Mouse (Mus musculus): ENCODE data around the gene A830018L16Rik. TPM values are rescaled to one million over a fixed set of nuclear protein-coding genes. Genes with fewer than 3 reads are reported as not detected.

A830018L16Rik gene
- polyA plus RNA-seq, 1 experiment from 2014 or later = not detected

- Histone ChIP-seq H3K79me2 (ENCODE audit: inconsistent target) (no peaks in the 10 kb centered on the region), H3K36me3 (ENCODE audit: inconsistent target) (no peaks in the 10 kb centered on the region), H3K4me3 (ENCODE audit: inconsistent target) (no peak overlapping the region), H3K27ac (no peak overlapping the region)
Observed at GRCm38 (mm10) chr1:11751996-11752395, 338.1 kb downstream of the A830018L16Rik start.

GRCm38 (mm10) chr1:11788264-11788663 lies 374.4 kb downstream of the A830018L16Rik start:
- 100% methylated on average over 1 of the region's 1 CpGs for WGBS (ENCODE audit: missing documents)
- Histone ChIP-seq H3K36me3 (ENCODE audit: inconsistent target) (no peaks in the 10 kb centered on the region), H3K79me2 (ENCODE audit: inconsistent target) (no peaks in the 10 kb centered on the region), H3K27ac (no peak overlapping the region), H3K4me3 (ENCODE audit: inconsistent target) (no peak overlapping the region)

- Histone ChIP-seq H3K79me2 (ENCODE audit: inconsistent target) (no peaks in the 10 kb centered on the region), H3K27ac (no peak overlapping the region), H3K36me3 (ENCODE audit: inconsistent target) (no peaks in the 10 kb centered on the region), H3K4me3 (ENCODE audit: inconsistent target) (no peak overlapping the region)
- WGBS (ENCODE audit: missing documents) = 69% methylated on average over 2 of the region's 2 CpGs
Observed at GRCm38 (mm10) chr1:11792820-11793219, 378.9 kb downstream of the A830018L16Rik start.

- Histone ChIP-seq H3K79me2 (ENCODE audit: inconsistent target) (no peaks in the 10 kb centered on the region), H3K4me3 (ENCODE audit: inconsistent target) (no peak overlapping the region), H3K36me3 (ENCODE audit: inconsistent target) (no peaks in the 10 kb centered on the region), H3K27ac (no peak overlapping the region)
- WGBS (ENCODE audit: missing documents) = 71% methylated on average over 2 of the region's 2 CpGs
Observed at GRCm38 (mm10) chr1:11795666-11796065, 381.8 kb downstream of the A830018L16Rik start.

- Histone ChIP-seq H3K36me3 (ENCODE audit: inconsistent target) (no peaks in the 10 kb centered on the region), H3K79me2 (ENCODE audit: inconsistent target) (no peaks in the 10 kb centered on the region), H3K27ac (no peak overlapping the region), H3K4me3 (ENCODE audit: inconsistent target) (no peak overlapping the region)
- WGBS (ENCODE audit: missing documents) = 80% methylated on average over 4 of the region's 4 CpGs
Observed at GRCm38 (mm10) chr1:11872847-11873246, 458.9 kb downstream of the A830018L16Rik start.

GRCm38 (mm10) chr1:11873573-11873972 lies 459.7 kb downstream of the A830018L16Rik start:
- 88% methylated on average over 1 of the region's 1 CpGs for WGBS (ENCODE audit: missing documents)
- Histone ChIP-seq H3K27ac (no peak overlapping the region), H3K4me3 (ENCODE audit: inconsistent target) (no peak overlapping the region), H3K79me2 (ENCODE audit: inconsistent target) (no peaks in the 10 kb centered on the region), H3K36me3 (ENCODE audit: inconsistent target) (no peaks in the 10 kb centered on the region)

- no peak overlapping the region for H3K27ac ChIP-seq
- WGBS (ENCODE audit: missing documents) = 11% methylated on average over 2 of the region's 2 CpGs
- no peak overlapping the region for H3K4me3 ChIP-seq (ENCODE audit: inconsistent target)
- no peaks in the 10 kb centered on the region for H3K36me3 ChIP-seq (ENCODE audit: inconsistent target)
- no peaks in the 10 kb centered on the region for H3K79me2 ChIP-seq (ENCODE audit: inconsistent target)
Observed at GRCm38 (mm10) chr1:11881706-11882105, 467.8 kb downstream of the A830018L16Rik start.

- Histone ChIP-seq H3K36me3 (ENCODE audit: inconsistent target) (no peaks in the 10 kb centered on the region), H3K79me2 (ENCODE audit: inconsistent target) (no peaks in the 10 kb centered on the region), H3K27ac (no peak overlapping the region), H3K4me3 (ENCODE audit: inconsistent target) (no peak overlapping the region)
- WGBS (ENCODE audit: missing documents) = 96% methylated on average over 3 of the region's 3 CpGs
Observed at GRCm38 (mm10) chr1:11895715-11896114, 481.8 kb downstream of the A830018L16Rik start.

GRCm38 (mm10) chr1:11915873-11916272 lies 502.0 kb downstream of the A830018L16Rik start:
- no peaks in the 10 kb centered on the region for H3K36me3 ChIP-seq (ENCODE audit: inconsistent target)
- no peaks in the 10 kb centered on the region for H3K79me2 ChIP-seq (ENCODE audit: inconsistent target)
- no peak overlapping the region for H3K27ac ChIP-seq
- no peak overlapping the region for H3K4me3 ChIP-seq (ENCODE audit: inconsistent target)

GRCm38 (mm10) chr1:11936984-11937383 lies 523.1 kb downstream of the A830018L16Rik start:
- H3K4me3 ChIP-seq (ENCODE audit: inconsistent target) = no peak overlapping the region
- H3K79me2 ChIP-seq (ENCODE audit: inconsistent target) = no peaks in the 10 kb centered on the region
- no peak overlapping the region for H3K27ac ChIP-seq
- WGBS (ENCODE audit: missing documents) = 77% methylated on average over 9 of the region's 9 CpGs
- no peaks in the 10 kb centered on the region for H3K36me3 ChIP-seq (ENCODE audit: inconsistent target)

- Histone ChIP-seq H3K4me3 (ENCODE audit: inconsistent target) (no peak overlapping the region), H3K79me2 (ENCODE audit: inconsistent target) (no peaks in the 10 kb centered on the region)
- 77% methylated on average over 2 of the region's 2 CpGs for WGBS (ENCODE audit: missing documents)
Observed at GRCm38 (mm10) chr1:11959421-11960206, 545.7 kb downstream of the A830018L16Rik start.

GRCm38 (mm10) chr1:11982590-11983136 lies 568.8 kb downstream of the A830018L16Rik start:
- Histone ChIP-seq H3K4me3 (ENCODE audit: inconsistent target) (no peak overlapping the region), H3K36me3 (ENCODE audit: inconsistent target) (no peaks in the 10 kb centered on the region), H3K27ac (no peak overlapping the region), H3K79me2 (ENCODE audit: inconsistent target) (no peaks in the 10 kb centered on the region)
- WGBS (ENCODE audit: missing documents) = 89% methylated on average over 4 of the region's 4 CpGs

More at GRCm38 (mm10) chr1:11959421-11960206, 545.7 kb downstream of the A830018L16Rik start:
- H3K36me3 ChIP-seq (ENCODE audit: inconsistent target) = no peaks in the 10 kb centered on the region
- no peak overlapping the region for H3K27ac ChIP-seq

- WGBS (ENCODE audit: missing documents) = 80% methylated on average over 3 of the region's 3 CpGs
- no peaks in the 10 kb centered on the region for H3K36me3 ChIP-seq (ENCODE audit: inconsistent target)
- H3K79me2 ChIP-seq (ENCODE audit: inconsistent target) = no peaks in the 10 kb centered on the region
Observed at GRCm38 (mm10) chr1:11990011-11990410, 576.1 kb downstream of the A830018L16Rik start.

GRCm38 (mm10) chr1:11996297-11996878 lies 582.5 kb downstream of the A830018L16Rik start:
- Histone ChIP-seq H3K27ac (no peak overlapping the region), H3K36me3 (ENCODE audit: inconsistent target) (no peaks in the 10 kb centered on the region), H3K79me2 (ENCODE audit: inconsistent target) (no peaks in the 10 kb centered on the region), H3K4me3 (ENCODE audit: inconsistent target) (no peak overlapping the region)
- WGBS (ENCODE audit: missing documents) = 91% methylated on average over 2 of the region's 2 CpGs

More at GRCm38 (mm10) chr1:11990011-11990410, 576.1 kb downstream of the A830018L16Rik start:
- no peak overlapping the region for H3K27ac ChIP-seq
- H3K4me3 ChIP-seq (ENCODE audit: inconsistent target) = no peak overlapping the region

- Histone ChIP-seq H3K27ac (no peak overlapping the region), H3K79me2 (ENCODE audit: inconsistent target) (no peaks in the 10 kb centered on the region), H3K4me3 (ENCODE audit: inconsistent target) (no peak overlapping the region), H3K36me3 (ENCODE audit: inconsistent target) (no peaks in the 10 kb centered on the region)
- 55% methylated on average over 2 of the region's 2 CpGs for WGBS (ENCODE audit: missing documents)
Observed at GRCm38 (mm10) chr1:11997574-11997973, 583.7 kb downstream of the A830018L16Rik start.
